Mouse (Mus musculus): ENCODE measurements at regions not wholly inside any gene's neighbourhood (a gene's known extent, or its start where the extent isn't known, plus 50 kb on each side); places are given as distances from the start of the nearest gene placed in this dataset.

DNA sequence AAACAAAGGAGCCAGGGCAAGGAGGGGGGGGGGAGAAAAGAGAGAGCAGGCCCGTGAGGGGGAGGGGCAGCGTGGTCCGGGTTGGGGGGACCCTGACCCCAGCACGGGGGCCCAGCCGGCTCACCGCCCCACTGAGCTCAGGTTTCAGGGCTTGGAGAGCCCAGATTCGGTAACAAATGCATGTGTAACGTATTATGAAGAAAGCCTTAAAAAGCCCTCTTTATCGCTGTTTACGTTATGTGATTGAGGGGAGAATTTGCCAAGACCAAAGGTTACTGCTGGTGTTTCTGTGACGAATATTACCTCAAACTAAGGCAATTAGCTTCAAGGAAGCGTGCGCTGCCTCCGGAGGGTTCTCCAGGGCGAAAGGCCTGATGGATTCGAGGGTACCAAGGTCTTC, 54.2 kb downstream of the Barx1 start:
- DNase-seq (ENCODE audit: low spot score in 2 of 2) = no peak

- no peak for DNase-seq (ENCODE audit: low spot score in 2 of 2)
Observed at GRCm38 (mm10) chr13:48717451-48717850, 54.7 kb downstream of the Barx1 start.

GRCm38 (mm10) chr13:48723676-48724075, 60.9 kb downstream of the Barx1 start:
- DNase-seq (ENCODE audit: low spot score in 2 of 2) = no peak

DNA sequence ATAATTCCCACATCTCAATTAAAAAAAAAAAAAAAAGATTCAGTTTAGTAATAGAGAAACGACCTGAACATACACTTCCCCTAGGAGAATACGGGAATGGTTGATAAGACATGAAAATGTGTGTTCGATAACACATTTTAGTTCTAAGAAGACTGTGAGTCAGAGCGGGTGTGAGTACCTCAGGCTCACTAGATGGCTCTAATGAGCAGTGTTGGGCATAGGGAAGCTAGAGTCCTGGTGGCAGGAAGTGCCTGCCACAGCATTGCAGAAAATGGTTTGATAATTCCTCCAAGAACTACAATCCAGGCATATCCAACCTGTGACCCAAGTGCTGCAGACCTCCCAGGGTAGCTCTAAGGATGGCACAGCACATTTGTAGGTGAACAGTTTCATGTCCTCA, 63.6 kb downstream of the Barx1 start:
- no peak for DNase-seq (ENCODE audit: low spot score in 2 of 2)

DNA sequence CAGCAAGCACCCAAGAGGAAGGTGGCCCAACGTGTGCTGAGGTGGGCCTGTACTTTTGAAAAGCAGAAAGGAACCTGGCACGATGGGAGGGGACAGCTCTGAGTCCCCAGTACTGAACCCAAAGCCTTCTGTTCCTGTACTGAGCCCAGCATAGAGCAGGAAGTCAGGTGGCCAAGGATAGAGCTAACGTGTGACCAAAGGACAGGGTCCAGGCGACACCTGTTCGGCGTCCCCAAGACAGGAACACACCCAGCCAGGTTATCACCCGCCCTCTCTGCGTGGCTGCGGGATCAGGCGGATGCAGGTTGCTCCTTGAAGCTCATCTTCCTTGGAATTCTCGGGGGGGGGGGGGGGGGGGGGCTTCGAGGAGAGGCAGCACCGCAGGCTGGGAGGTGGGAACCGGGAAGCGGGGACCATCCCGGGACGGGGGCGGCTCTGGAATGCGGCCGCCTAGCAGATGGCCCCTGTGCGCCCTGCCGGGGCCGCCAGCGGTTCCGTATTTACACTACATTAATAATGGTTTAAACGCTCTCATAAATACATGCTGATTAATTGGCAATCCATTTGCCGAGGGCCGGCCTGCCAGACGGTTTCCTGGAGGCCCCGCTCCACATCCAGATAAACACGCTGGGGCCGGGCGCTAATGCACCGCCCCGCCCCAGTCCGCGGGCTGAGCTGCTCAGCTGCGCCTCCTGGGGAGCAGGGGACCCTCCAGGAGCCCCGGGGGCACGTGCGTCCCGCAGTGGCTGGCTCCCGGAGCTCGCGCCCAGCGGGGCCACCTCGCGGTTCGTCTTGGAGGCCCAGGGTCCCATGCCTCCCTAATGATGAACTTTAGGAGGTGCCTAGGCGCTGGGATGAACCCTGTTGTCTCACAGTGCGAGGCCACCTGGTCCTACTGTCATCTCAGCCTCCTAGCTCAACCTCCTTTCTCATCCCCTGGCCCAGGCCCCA, 68.5 kb downstream of the Barx1 start:
- no peak for DNase-seq (ENCODE audit: low spot score in 2 of 2)

DNA sequence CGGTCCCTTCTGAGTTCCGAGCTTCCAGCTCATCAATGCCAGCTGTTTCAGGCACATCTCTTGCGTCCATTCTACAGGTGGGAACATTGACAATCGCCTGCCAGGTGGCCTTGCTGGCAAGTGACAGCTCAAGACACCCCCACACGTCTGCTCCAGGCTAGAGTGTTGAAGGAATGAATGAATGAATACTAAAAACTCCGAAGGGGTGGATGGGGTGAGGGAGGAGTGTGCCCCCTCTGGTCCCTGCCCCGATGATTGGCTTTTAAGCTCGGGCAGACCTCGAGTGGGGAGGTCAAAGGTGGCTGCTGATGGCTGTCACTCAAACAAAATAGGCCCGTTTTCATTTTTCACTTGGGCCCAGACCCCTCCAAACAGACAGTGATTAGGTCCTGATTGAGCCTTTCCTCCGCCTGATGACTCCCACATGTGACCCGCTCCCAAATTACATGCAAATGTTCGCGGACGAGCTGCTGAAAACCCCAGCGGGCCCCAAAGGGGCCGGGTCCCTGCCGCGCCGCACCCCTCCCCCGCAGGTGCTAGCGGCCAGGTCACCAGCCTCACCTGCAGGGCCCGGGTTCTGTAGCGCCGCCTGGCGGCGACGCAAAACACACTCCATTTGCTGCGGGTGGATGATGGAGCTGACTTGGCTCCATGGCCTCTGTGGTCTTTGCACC, 69.5 kb downstream of the Barx1 start:
- DNase-seq (ENCODE audit: low spot score in 2 of 2) = peak in 1 of 2 experiments; percentile 37

DNA sequence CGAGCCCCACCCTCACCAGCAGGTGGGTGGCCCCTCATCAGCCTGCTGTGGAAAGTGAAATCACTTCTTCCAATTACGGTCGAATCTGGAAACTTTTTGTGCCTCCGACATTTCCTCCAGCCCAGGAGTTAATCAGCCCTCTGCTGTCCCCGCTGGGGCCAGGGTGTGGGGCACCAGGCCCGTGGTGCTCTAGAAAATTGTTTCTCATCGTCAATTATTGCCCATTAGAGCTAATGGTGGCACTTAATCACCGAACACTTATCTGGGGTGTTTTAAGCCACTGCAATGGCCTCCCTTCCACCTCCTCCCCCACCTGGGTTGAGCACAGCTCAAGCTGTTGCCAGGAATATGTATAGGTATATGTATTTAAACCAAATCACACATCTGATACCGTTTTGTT, 72.2 kb downstream of the Barx1 start:
- no peak for DNase-seq (ENCODE audit: low spot score in 2 of 2)

GRCm38 (mm10) chr13:48745566-48745965, 82.8 kb downstream of the Barx1 start:
- no peak for DNase-seq (ENCODE audit: low spot score in 2 of 2)

DNA sequence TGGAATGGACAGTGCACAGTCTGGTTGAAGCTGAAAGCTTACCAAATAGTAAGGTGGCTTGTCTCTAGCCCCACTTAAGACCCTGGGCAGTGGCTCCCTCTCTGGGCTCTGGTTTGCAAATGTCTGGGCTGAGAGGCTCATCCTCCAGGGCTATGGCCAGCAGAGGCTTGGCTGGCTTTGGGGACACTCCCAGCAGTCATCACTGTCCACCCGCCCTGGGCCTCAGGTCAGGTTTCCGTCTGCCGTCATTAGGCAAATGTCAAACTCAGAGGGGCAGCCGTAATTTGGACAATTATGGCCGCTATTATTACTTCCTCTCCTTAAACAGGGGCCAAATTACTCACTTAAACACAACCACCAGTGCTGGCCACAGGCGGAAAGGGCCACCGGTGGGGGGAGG, 83.5 kb downstream of the Barx1 start:
- DNase-seq (ENCODE audit: low spot score in 2 of 2) = no peak
